Mouse (Mus musculus) testis, adult 2 months (tissue): Measurements from ENCODE around the gene Crygc.

ENCODE experiments used
- CTCF ChIP-seq: fragments of 200-500 bp; IDR thresholded peaks from 2 replicates; pipeline ENCODE4 v1.5.1; 2012; ENCODE audit warnings: low read depth, mild to moderate bottlenecking, inconsistent platforms, low read length, moderate library complexity; ENCODE audit not compliant: control insufficient read depth, insufficient read depth, insufficient replicate concordance
- POLR2A ChIP-seq: fragments of 200-500 bp; IDR thresholded peaks from 2 replicates; pipeline ENCODE4 v1.6.1; 2012; ENCODE audit warnings: low read depth, mild to moderate bottlenecking, inconsistent platforms, low read length, moderate library complexity; ENCODE audit not compliant: control insufficient read depth

- TF ChIP-seq CTCF (no peak), POLR2A (no peak)
Observed at GRCm38 (mm10) chr1:65109756-65110435, 36.4 kb upstream of the Crygc start.
